Mouse (Mus musculus) frontal cortex, postnatal 25 days (tissue): ENCODE results near the gene Aass.
"Not testable (repeated sequence)": the region's sequence is repeated elsewhere in the genome, so short reads cannot be mapped to it uniquely, and the experiment has no call there.

Experiments
- DNase-seq, 2 experiments: peaks; one replicate each; pipeline ENCODE4 v3.0.0; 2022; ENCODE audit warnings: low spot score in 2 of 2

Gene Aass

GRCm38 (mm10) chr6:23132573-23133181 is at the start of gene Aass:
Gene Aass (minus strand): TSS chr6:23132986.
- DNase-seq = peak in 1 of 2 experiments; percentile 3

- peak; percentile 42 to 47 for DNase-seq
Observed at GRCm38 (mm10) chr6:23180096-23180495, 47.3 kb upstream of the Aass start.

GRCm38 (mm10) chr6:23163824-23164223 is 31.0 kb upstream of the Aass start:
- DNase-seq = not testable (repeated sequence)

GRCm38 (mm10) chr6:23156357-23156756 is 23.6 kb upstream of the Aass start:
- DNase-seq = not testable (repeated sequence)

- DNase-seq = no peak
Observed at GRCm38 (mm10) chr6:23153112-23153511, 20.3 kb upstream of the Aass start.

GRCm38 (mm10) chr6:23147221-23147620 is 14.4 kb upstream of the Aass start:
- no peak for DNase-seq

- no peak for DNase-seq
Observed at GRCm38 (mm10) chr6:23143980-23144379, 11.2 kb upstream of the Aass start.

- DNase-seq = no peak
Observed at GRCm38 (mm10) chr6:23131015-23131414, 1.8 kb downstream of the Aass start.

GRCm38 (mm10) chr6:23129201-23129600 is 3.6 kb downstream of the Aass start:
- DNase-seq = no peak

GRCm38 (mm10) chr6:23126706-23127105 is 6.1 kb downstream of the Aass start:
- DNase-seq = no peak

GRCm38 (mm10) chr6:23125831-23126230 is 7.0 kb downstream of the Aass start:
- DNase-seq = no peak

- no peak for DNase-seq
Observed at GRCm38 (mm10) chr6:23124823-23125222, 8.0 kb downstream of the Aass start.

- no peak for DNase-seq
Observed at GRCm38 (mm10) chr6:23122934-23123333, 9.9 kb downstream of the Aass start.

- DNase-seq = no peak
Observed at GRCm38 (mm10) chr6:23114781-23115180, 18.0 kb downstream of the Aass start.

GRCm38 (mm10) chr6:23107069-23107468 is 25.7 kb downstream of the Aass start:
- no peak for DNase-seq

GRCm38 (mm10) chr6:23106373-23106772 is 26.4 kb downstream of the Aass start:
- DNase-seq = no peak

- not testable (repeated sequence) for DNase-seq
Observed at GRCm38 (mm10) chr6:23090346-23091055, 42.3 kb downstream of the Aass start.

- DNase-seq = not testable (repeated sequence)
Observed at GRCm38 (mm10) chr6:23089292-23089691, 43.5 kb downstream of the Aass start.

GRCm38 (mm10) chr6:23084587-23085421 is 48.0 kb downstream of the Aass start:
- DNase-seq = no peak

- no peak for DNase-seq
Observed at GRCm38 (mm10) chr6:23079991-23080680, 52.6 kb downstream of the Aass start.

- DNase-seq = no peak
Observed at GRCm38 (mm10) chr6:23078273-23078672, 54.5 kb downstream of the Aass start.

- DNase-seq = no peak
Observed at GRCm38 (mm10) chr6:23076060-23076459, 56.7 kb downstream of the Aass start.
